Mouse (Mus musculus) ovary, postnatal 36 days (tissue): Measurements from ENCODE around the gene Ppp1r12a.
A peak's percentile ranks its signal among the peaks of the same experiment; 100 is the strongest.

Experiments used
- DNase-seq: peaks from one replicate; pipeline ENCODE4 v3.0.0; 2022; ENCODE audit warnings: low spot score, mixed read lengths

The Ppp1r12a gene

DNA sequence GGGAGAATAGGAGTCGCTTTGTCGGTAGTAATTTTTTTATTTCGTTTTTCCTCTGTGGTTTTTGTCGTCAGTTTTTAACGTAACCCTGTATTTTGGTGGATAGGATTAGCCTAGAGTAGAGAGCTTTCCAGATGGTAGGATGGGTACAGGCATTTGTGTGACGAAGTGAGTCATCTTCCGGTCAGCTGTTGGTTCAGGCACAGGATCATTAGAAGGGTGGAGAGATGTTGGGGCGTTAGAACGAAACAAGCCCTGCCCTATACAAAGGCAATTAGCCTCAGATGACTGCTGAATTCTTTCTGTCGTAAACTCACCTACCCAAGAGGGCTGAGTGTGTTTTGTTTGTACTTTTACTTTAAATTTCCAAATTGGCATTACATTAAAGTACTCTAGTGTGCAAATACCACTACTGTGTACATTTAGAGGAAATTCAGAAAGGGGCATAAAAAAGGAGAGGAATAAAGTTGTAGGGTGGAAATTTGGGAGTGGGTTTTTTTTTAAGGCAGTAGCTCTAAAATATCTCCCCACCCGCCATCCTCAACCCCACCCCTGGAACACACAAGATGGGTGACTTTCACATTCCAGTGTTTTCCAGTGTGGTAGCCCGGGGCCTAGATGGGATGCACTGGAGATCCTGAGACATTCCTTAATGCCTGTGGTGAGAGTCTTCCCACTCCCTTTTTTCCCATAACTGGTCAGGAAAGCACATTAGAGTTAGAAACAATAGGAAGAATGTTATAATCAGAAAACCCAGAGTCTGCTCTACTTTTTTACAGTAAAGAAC lies 129.9 kb downstream of the Ppp1r12a start:
- DNase-seq: no peak

DNA sequence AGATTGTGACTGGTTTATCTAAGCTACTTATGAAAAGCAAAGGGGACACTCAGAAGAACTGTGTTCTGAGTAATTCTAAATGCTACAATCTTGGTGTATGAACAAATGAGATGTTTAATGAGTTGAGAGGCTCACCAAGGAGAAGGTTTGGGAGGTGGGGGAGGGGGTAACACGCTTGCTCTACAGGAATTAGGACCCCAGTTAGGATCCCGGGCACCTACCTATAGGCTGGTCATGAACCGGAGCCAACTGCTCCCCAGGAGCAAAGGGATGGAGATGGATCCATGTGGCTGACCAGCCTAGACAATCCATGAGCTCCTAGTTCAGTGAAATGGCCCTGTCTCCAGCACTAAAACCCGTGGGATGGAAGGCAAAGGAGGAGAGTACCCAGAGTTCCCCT lies 130.7 kb downstream of the Ppp1r12a start:
- no peak for DNase-seq

GRCm38 (mm10) chr10:108293620-108294195 lies 131.7 kb downstream of the Ppp1r12a start:
- DNase-seq: no peak

DNA sequence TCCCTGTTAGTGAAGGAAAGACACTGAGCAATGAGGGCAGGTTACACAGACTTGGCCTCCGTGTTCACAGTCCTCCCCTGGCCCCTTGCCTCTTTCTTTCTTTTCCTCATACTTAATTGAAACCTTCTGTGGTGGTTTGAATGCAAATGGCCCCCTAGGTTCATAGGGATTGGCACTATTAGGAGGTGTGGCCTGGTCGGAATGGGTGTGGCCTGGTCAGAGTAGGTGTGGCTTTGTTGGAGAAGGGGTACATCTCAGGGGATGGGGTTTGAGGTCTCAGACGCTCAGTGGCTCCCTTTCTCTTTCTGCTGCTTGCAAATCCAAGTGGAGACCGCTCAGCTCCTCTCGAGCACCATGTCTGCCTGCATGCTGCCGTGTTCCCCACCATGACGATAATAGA lies 132.8 kb downstream of the Ppp1r12a start:
- no peak for DNase-seq

DNA sequence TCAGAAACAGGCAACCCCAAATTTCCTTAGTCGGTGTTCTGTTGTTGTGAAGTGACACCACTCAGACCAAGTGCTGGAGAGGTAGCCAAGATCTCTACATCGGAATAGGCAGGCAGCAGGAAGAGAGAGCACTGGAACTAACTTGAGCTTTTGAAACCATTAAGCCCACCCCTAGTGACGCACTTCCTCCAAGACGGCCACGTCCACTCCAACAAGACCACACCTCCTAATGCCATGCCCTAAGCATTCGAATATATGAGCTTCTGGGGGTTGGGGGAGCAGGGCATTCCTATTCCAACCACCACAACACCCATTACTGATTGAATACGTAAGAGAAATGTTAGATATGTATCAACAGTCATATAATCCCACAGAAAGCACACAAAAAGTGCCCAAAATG lies 134.5 kb downstream of the Ppp1r12a start:
- DNase-seq: no peak

GRCm38 (mm10) chr10:108298261-108298660 lies 136.3 kb downstream of the Ppp1r12a start:
- no peak for DNase-seq

GRCm38 (mm10) chr10:108298841-108299545 lies 137.0 kb downstream of the Ppp1r12a start:
- no peak for DNase-seq

DNA sequence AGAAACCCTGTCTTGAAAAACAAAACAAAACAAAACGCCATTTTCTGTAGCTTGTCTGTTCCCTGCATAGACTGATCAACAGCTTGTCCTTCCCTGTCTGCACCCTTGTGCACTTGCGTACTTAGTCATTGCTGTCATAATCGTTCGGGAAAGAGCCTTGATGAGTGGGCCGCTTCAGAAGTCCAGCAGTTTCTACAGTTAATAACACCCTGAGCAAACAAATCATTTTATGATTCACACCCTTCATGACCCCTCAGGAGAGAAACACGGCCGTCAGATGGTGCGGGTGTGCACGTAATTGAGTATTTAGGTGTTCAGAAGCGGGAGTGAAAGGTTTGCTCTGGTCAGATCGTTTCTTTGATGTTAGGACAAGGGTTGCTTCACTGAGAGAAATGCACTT lies 137.8 kb downstream of the Ppp1r12a start:
- DNase-seq: no peak

- DNase-seq: peak; percentile 81
Observed at GRCm38 (mm10) chr10:108300843-108301242, 138.8 kb downstream of the Ppp1r12a start.

DNA sequence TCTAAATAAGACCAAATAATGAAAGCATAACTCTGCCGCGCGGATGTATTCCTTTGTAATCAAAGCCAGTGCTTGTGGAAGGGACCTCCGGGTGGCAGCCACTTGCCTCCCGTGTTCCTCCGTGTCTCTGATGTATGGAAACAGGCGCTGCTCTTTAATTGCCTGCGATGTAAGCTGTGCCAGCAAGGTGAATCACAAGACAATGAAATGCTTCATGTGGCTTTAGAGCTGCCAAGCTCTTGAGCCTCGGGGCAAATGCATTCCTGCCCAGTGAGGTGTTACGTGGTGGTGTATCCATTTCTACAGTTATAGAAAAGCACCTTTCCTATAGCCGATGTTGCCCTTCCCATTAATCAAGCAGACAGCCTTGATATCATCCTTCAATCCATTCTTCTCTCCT lies 145.8 kb downstream of the Ppp1r12a start:
- no peak for DNase-seq

DNA sequence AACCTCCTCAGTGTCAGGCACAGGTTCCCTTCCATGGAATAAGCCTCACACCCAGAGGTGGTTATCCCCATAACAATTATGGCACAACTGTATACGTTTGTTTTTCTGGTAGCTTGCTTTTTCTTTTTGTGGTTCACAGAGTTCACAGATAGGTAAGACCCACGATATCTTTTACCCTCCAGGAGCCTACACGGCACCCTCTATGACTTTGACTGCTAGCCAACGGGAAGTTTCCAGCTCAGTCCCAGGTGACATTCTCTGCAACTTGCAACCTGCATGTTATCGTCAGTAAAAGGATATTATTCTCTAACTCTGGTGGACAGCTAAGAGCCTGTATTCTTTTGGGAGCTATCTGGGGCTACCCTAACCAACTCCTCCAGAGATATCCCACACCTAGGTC lies 148.2 kb downstream of the Ppp1r12a start:
- no peak for DNase-seq

- DNase-seq: no peak
Observed at GRCm38 (mm10) chr10:108311396-108311795, 149.4 kb downstream of the Ppp1r12a start.

GRCm38 (mm10) chr10:108313845-108314244 lies 151.9 kb downstream of the Ppp1r12a start:
- no peak for DNase-seq

GRCm38 (mm10) chr10:108314396-108314795 lies 152.4 kb downstream of the Ppp1r12a start:
- no peak for DNase-seq

GRCm38 (mm10) chr10:108315236-108315635 lies 153.2 kb downstream of the Ppp1r12a start:
- no peak for DNase-seq

GRCm38 (mm10) chr10:108328356-108328755 lies 166.4 kb downstream of the Ppp1r12a start:
- no peak for DNase-seq

DNA sequence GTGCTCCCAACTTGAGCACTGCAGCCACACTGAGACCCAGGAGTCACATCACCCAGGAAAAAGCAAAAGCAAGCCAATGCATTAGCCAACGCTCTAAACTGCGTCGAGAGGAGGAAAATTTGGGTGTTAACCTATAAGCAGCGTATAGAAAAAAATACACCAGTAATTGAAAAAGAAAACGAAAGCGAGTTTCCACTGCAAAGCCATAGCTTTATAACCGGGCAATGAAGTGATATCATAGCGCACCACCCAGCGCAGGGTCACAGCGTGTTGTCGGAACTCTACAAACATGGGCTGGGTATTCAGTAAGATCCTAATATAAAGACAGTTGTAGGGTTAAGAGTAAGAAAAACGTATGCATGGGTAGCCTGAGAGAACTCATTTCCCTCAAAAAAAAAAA lies 167.0 kb downstream of the Ppp1r12a start:
- DNase-seq: no peak

GRCm38 (mm10) chr10:108329771-108330170 lies 167.8 kb downstream of the Ppp1r12a start:
- DNase-seq: no peak

- no peak for DNase-seq
Observed at GRCm38 (mm10) chr10:108330964-108331363, 169.0 kb downstream of the Ppp1r12a start.

DNA sequence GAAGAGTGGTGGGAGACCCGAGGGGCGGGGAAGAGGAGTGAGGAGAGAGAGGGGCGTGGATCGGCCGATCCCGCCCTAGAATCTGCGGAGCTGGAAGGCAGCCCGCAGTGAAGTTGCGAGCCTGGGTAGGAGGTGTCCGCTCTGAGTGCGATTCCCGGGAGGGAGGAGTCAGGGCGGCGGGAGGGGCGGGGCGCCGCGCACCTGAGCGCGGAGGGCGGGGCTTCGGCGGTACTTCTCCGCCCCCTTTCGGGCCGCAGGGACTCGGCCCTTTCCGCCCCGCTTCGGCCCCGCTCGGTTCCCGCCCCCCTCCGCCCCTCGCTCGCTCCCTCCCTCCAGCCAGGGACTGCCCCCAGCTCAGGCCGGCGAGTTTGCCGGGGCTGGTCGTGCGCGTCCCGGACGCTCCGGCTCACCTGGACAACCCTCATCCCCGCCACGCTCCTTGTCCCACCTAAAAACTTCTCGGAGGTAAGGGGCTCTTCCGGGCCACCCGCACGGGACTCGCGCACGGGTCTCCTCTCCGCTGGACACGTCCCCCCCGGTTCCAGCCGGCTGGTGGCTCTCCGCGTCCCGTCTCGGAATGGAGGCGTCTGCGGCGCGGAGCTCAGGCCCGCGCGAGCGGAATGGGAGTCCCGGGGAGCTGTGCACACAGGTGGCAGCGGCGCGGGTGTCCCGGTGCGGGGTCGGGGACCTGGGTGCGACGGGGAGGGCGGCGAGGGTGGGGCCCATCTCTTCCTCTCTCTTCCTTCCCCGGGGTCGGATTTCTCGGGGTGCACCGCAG lies 170.0 kb downstream of the Ppp1r12a start, which contains the start of gene Pawr:
Pawr (plus strand) TSS at position 338 of the 778 bp plus-strand sequence.
- peak; percentile 90 for DNase-seq

GRCm38 (mm10) chr10:108332571-108333541 lies 170.9 kb downstream of the Ppp1r12a start:
- peak; percentile 70 for DNase-seq
